Mouse (Mus musculus): Measurements from ENCODE around the gene Ccdc138. TPM values are rescaled to one million over a fixed set of nuclear protein-coding genes. Genes with fewer than 3 reads are reported as not detected.
"Not testable (repeated sequence)": the region's sequence is repeated elsewhere in the genome, so short reads cannot be mapped to it uniquely, and the experiment has no call there.

The Ccdc138 gene
- polyA plus RNA-seq, 1 experiment from 2014 or later = 6.6 TPM

DNA sequence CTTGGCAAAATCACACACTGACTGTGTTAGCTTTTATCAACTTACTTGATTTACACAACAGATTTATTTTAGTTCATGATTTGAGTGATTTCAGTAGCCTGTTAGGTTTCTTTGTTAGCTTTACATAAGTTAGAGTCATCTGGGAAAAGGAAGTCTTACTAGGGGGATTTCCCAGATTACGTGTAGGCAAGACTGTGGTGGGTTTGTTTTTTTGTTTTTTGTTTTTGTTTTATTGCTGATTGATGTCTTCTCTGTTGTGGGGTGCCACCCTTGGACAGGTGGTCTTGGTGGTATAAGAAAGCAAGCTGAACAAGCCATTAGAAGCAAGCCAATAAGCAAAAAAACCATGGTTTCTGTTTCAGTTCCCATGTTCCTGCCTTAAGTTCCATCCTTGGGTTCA, 31.6 kb downstream of the Ccdc138 start:
- WGBS = 73% methylated on average over 1 of the region's 1 CpGs
- Histone ChIP-seq H3K27ac (replicated peaks) (no peak overlapping the region), H3K4me3 (no peak overlapping the region), H3K4me1 (no peaks in the 10 kb centered on the region), H3K4me2 (no peak overlapping the region), H3K27me3 (replicated peaks) (no peaks in the 10 kb centered on the region), H3K9ac (no peak overlapping the region), H3K36me3 (peaks cover 51% of the 10 kb centered on the region), H3K9me3 (peaks cover 6% of the 10 kb centered on the region; the same call in 1 of the 2 replicates)
- ATAC-seq (ENCODE audit: extremely low read depth, insufficient number of reproducible peaks, low FRiP score, low TSS enrichment) = no peak

DNA sequence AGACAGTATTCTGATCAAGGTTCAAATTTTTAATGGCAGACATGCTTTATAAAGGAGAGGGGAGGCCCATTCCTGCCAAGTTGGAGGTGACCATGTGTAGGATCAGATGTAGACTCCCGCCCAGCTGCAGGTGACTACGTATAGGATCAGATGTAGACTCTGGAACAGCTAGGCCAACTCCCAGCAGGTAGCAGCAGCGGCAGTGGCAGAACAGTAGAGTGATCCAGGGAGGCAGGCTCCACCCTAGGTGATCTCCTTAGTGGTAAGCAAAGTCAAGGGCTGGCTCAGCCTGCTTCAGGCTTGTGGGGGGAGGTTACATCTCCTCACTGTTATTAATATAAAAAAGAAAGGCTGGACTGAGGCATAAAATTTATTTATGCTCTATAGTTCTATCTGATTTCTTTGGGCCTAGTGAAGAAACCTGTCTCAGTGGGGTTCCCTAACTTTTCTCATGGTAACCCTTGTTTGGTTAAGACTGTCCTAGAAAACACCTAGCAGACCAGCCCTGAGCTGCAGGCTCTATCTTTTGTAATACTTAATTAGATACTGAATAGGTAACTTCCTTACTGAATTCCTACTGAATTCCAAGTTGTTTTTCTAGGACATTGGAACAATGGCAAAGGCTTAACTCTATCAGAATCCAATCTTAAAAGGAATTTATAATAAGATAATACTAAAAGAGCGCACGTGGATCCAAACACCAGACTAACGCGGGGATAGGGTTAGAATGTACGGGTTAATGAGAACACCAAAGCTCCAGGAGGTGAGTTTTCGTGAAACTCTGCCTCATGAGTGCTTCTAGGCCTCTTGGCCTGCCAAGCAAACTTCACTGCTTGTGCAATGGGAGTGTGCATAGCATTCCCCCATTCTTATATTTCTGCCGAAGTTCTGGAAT, 33.4 kb downstream of the Ccdc138 start:
- peaks cover 52% of the 10 kb centered on the region for H3K36me3 ChIP-seq
- 84% methylated on average over 10 of the region's 10 CpGs for WGBS
- ATAC-seq (ENCODE audit: extremely low read depth, insufficient number of reproducible peaks, low FRiP score, low TSS enrichment) = no peak

DNA sequence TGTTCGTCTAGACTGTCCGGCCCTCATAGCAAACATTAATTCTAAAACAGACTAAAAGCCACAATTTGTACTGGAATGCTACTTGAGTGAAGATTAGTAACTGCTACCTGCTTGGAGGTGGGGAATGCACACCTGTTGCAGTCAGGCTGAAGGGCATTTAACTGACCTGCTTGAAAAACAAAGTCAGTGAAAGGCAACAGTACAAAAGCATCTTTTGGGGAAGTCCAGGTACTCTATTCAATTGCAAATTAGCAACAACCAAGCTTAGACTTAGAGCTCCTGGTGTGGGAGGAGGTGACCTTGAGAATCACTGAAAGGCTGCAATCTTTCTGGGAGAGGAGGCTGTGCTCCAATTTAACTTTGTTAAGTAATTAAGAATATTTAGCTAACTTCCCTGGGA, 34.4 kb downstream of the Ccdc138 start:
- no peak for ATAC-seq (ENCODE audit: extremely low read depth, insufficient number of reproducible peaks, low FRiP score, low TSS enrichment)
- 84% methylated on average over 2 of the region's 2 CpGs for WGBS
- H3K36me3 ChIP-seq = peaks cover 52% of the 10 kb centered on the region
- peaks cover 10% of the 10 kb centered on the region; the same call in 1 of the 2 replicates for H3K9me3 ChIP-seq
- H3K27me3 ChIP-seq (replicated peaks) = no peaks in the 10 kb centered on the region
- H3K4me3 ChIP-seq = no peak overlapping the region
- H3K4me2 ChIP-seq = no peak overlapping the region
- no peak overlapping the region for H3K9ac ChIP-seq
- no peak overlapping the region for H3K27ac ChIP-seq (replicated peaks)
- no peaks in the 10 kb centered on the region for H3K4me1 ChIP-seq

More for the DNA sequence above, 33.4 kb downstream of the Ccdc138 start:
- Histone ChIP-seq H3K4me2 (no peak overlapping the region), H3K9ac (no peak overlapping the region), H3K27me3 (replicated peaks) (no peaks in the 10 kb centered on the region), H3K9me3 (peaks cover 10% of the 10 kb centered on the region; the same call in 1 of the 2 replicates), H3K4me3 (no peak overlapping the region), H3K4me1 (no peaks in the 10 kb centered on the region), H3K27ac (replicated peaks) (no peak overlapping the region)

DNA sequence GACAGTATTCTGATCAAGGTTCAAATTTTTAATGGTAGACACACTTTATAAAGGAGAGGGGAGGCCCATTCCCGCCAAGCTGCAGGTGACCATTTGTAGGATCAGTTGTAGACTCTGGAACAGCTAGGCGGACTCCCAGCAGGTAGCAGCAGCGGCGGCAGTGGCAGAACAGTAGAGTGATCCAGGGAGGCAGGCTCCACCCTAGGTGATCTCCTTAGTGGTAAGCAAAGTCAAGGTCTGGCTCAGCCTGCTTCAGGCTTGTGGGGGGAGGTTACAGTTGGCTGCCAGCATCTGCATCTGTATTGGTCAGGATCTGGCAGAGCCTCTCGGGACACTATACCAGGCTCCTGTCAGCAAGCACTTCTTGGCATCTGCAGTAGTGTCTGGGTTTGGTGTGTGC, 38.5 kb downstream of the Ccdc138 start:
- H3K4me3 ChIP-seq; ATAC-seq (ENCODE audit: extremely low read depth, insufficient number of reproducible peaks, low FRiP score, low TSS enrichment); H3K9me3 ChIP-seq; H3K4me1 ChIP-seq; H3K9ac ChIP-seq; H3K27me3 ChIP-seq (replicated peaks); H3K27ac ChIP-seq (replicated peaks); H3K4me2 ChIP-seq: not testable (repeated sequence)
- peaks cover 40% of the 10 kb centered on the region for H3K36me3 ChIP-seq
- WGBS = 82% methylated on average over 5 of the region's 5 CpGs

DNA sequence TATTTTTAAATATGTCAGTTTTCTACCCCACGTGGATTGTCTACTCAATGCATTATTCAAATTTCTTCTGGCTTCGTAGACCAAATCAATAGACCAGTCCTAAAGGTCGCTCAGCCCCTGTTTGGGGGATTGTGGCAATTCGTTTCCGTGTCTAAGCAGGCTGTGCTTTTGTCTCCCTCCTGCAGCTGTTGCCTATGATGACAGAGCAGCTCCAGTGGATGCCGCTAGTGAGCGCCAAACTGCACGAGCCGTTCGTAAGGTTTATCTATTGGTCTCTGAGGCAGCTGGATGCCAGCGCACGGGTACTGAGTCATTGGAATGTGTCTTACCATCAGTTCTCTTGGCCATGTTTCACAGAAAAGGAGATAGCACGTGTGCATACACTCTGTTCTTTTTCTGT, 42.9 kb downstream of the Ccdc138 start:
- peaks cover 10% of the 10 kb centered on the region for H3K4me1 ChIP-seq
- H3K27me3 ChIP-seq (replicated peaks) = no peaks in the 10 kb centered on the region
- H3K4me2 ChIP-seq = no peak overlapping the region
- WGBS = 48% methylated on average over 13 of the region's 13 CpGs
- no peak overlapping the region for H3K9ac ChIP-seq
- no peak overlapping the region for H3K27ac ChIP-seq (replicated peaks)
- H3K4me3 ChIP-seq = no peak overlapping the region
- H3K9me3 ChIP-seq = no peaks in the 10 kb centered on the region
- ATAC-seq (ENCODE audit: extremely low read depth, insufficient number of reproducible peaks, low FRiP score, low TSS enrichment) = no peak
- H3K36me3 ChIP-seq = peaks cover 22% of the 10 kb centered on the region

DNA sequence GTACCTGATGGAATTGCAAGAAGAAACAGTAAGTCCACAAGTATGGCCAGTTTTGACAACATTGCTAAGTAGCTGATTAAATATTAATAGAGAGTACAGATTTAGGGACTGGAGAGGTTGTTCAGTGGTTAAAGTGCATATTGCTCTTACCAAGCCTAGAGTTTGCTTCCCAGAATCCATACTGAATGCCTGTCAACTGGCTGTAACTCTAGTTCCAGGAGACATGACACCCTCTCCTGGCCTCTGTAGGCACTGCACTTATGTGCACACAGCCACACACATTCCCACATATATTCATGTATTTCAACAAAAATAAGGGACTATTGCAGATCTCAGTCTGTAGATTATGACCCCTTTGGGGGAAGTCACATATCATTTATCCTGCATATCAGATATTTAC, 51.0 kb downstream of the Ccdc138 start:
- ATAC-seq (ENCODE audit: extremely low read depth, insufficient number of reproducible peaks, low FRiP score, low TSS enrichment) = no peak

DNA sequence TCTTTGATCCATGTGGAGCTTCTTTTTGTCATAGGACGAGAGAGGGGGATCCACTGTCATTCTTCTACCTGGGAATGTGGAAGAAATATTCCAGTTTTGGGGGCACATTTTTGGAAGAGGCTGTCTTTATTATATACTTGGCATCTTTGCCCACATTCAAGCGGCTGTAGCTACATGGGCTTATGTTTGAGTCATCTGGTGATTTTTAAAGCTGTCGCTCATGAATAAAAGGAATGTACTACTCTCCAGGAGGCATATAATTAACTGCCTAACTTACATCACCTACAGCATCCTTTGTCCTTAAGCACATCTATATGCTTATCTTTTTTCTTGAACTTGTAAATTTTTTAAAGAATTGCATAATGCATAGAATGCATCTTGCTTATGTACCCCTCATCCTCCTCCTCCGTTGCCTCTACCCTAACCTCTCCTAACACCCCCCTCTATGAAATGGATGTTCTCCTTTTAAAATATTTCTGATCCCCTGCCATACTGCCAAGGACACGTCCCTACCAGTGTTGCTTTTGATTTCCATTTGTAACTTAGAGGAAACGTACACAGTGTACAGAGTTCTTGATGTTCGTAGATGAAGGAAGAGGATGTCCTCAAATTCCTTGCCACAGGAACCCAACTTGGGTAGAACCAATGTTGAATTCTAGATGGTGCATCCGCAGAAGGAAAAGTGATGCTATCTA, 57.1 kb downstream of the Ccdc138 start:
- H3K4me3 ChIP-seq = no peak overlapping the region
- H3K27ac ChIP-seq (replicated peaks) = no peak overlapping the region
- WGBS = 81% methylated on average over 8 of the region's 8 CpGs
- H3K9me3 ChIP-seq = no peaks in the 10 kb centered on the region
- H3K4me2 ChIP-seq = no peak overlapping the region
- H3K36me3 ChIP-seq = no peaks in the 10 kb centered on the region
- no peaks in the 10 kb centered on the region for H3K27me3 ChIP-seq (replicated peaks)
- ATAC-seq (ENCODE audit: extremely low read depth, insufficient number of reproducible peaks, low FRiP score, low TSS enrichment) = no peak
- no peaks in the 10 kb centered on the region for H3K4me1 ChIP-seq
- no peak overlapping the region for H3K9ac ChIP-seq

More for the DNA sequence above, 51.0 kb downstream of the Ccdc138 start:
- Histone ChIP-seq H3K9me3 (no peaks in the 10 kb centered on the region), H3K4me2 (no peak overlapping the region), H3K27me3 (replicated peaks) (no peaks in the 10 kb centered on the region), H3K9ac (no peak overlapping the region), H3K4me3 (no peak overlapping the region), H3K4me1 (no peaks in the 10 kb centered on the region), H3K36me3 (0 out of 2 replicates have a peak, but pooled peaks cover 6% of the 10 kb centered on the region), H3K27ac (replicated peaks) (no peak overlapping the region)

DNA sequence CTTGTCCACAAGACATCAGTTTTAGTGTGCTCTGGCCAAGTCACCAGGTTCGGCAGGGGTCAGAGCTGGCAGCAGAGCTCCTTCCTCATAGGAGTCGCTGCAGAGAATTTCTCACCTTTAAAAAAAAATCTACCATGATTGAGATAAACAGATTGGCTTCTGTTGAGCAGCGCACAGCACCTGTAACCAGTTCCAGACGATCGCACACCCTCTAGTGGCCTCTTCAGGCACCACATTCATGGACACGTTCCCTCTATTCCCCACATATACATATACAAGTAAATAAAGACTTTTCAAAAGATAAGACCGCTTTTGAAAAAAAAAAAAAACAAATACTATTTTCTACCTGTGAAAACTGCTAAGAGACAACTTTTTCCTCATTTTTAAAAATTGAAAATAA, 61.4 kb downstream of the Ccdc138 start:
- Histone ChIP-seq H3K4me2 (no peak overlapping the region), H3K4me3 (no peak overlapping the region), H3K9me3 (no peaks in the 10 kb centered on the region), H3K4me1 (no peaks in the 10 kb centered on the region), H3K36me3 (no peaks in the 10 kb centered on the region), H3K9ac (no peak overlapping the region), H3K27ac (replicated peaks) (no peak overlapping the region), H3K27me3 (replicated peaks) (no peaks in the 10 kb centered on the region)
- 23% methylated on average over 7 of the region's 7 CpGs for WGBS
- ATAC-seq (ENCODE audit: extremely low read depth, insufficient number of reproducible peaks, low FRiP score, low TSS enrichment) = no peak

DNA sequence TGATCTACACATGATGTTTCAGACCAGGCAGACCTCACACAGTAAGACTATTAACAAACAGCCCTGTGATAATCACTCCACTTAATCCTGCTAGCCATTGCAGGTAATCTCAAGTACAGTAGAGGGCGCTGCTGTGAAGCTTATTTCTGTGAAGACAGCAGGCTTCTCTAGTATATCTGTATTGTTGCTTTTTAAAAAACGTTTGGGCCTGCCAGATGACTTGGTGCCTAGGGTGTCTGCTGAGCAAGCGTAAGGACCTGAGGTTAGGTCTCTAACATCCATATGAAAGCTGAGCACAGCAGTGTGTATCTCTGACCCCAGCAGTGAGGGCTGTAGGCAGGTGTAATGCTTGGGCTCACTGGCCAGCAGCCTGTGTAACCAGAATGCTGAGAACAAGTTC, 62.2 kb downstream of the Ccdc138 start:
- ATAC-seq (ENCODE audit: extremely low read depth, insufficient number of reproducible peaks, low FRiP score, low TSS enrichment) = no peak
- Histone ChIP-seq H3K27me3 (replicated peaks) (no peaks in the 10 kb centered on the region), H3K4me2 (no peak overlapping the region), H3K9me3 (no peaks in the 10 kb centered on the region), H3K4me1 (no peaks in the 10 kb centered on the region), H3K9ac (no peak overlapping the region), H3K27ac (replicated peaks) (no peak overlapping the region), H3K36me3 (no peaks in the 10 kb centered on the region), H3K4me3 (no peak overlapping the region)
- WGBS = 20% methylated on average over 3 of the region's 3 CpGs

DNA sequence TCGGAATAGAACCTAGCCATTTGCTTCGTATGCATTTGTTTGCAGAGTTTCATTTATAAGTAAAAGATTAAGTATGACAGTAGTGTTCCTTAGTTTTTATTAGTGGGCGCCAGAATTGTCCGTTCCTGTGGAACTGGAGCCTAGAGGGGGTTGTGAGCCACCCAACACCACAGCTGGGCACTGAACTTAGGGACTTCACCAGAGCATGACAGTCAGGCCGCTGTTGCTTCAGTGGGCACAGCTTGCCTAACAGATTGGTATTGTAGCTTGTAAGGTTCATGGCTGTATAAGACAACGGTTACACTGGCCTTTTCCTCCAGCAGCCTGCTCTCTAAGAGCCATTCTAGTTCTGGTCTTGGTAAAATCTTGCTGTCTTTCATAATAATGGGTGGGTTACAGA, 62.8 kb downstream of the Ccdc138 start:
- H3K4me1 ChIP-seq = no peaks in the 10 kb centered on the region
- 82% methylated on average over 6 of the region's 6 CpGs for WGBS

DNA sequence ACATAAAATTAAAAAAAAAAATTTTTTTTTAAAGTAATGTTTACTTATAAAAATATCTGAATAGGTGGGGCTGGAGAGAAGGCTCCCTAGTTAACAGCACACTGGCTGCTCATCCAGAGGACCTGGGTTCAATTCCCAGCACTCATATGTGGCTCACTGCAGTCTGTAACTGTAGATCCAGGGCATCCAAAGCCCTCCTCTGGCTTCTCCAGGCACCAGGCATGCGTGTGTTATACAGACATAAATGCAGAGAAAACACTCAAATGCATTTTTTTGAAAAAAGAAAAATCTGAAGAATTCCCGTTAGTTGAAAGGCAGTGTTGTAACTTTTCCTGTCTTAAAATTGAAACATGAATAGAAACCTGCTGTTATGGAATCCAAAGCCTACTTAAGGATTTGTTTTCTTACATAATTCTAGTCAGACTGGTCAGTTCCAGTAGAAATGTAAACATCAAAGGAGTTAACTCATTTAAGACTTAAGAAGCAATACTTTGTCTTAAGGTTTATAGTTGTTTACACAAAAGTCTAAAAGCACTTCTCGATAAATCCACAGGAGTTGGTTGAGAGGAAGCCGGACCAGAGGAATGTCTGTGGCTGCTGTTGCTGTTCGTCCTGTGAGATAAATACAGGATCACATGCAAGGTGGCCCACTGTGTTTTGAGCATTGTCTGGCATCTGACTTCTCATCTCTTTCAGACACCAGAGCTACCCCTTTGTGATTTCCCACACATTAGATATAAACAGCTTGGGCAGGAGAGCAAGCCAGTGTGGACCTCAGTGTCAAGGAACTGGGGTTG, 87.9 kb downstream of the Ccdc138 start:
- H3K36me3 ChIP-seq = no peaks in the 10 kb centered on the region
- peaks cover 5% of the 10 kb centered on the region; the same call in 1 of the 2 replicates for H3K9me3 ChIP-seq
- H3K4me2 ChIP-seq = no peak overlapping the region
- no peak overlapping the region for H3K4me3 ChIP-seq
- no peaks in the 10 kb centered on the region for H3K27me3 ChIP-seq (replicated peaks)
- H3K27ac ChIP-seq (replicated peaks) = no peak overlapping the region
- no peak for ATAC-seq (ENCODE audit: extremely low read depth, insufficient number of reproducible peaks, low FRiP score, low TSS enrichment)
- WGBS = 58% methylated on average over 5 of the region's 5 CpGs
- H3K4me1 ChIP-seq = no peaks in the 10 kb centered on the region
- H3K9ac ChIP-seq = no peak overlapping the region

More for the DNA sequence above, 62.8 kb downstream of the Ccdc138 start:
- no peak overlapping the region for H3K27ac ChIP-seq (replicated peaks)
- H3K27me3 ChIP-seq (replicated peaks) = no peaks in the 10 kb centered on the region
- H3K9ac ChIP-seq = no peak overlapping the region
- ATAC-seq (ENCODE audit: extremely low read depth, insufficient number of reproducible peaks, low FRiP score, low TSS enrichment) = no peak
- H3K36me3 ChIP-seq = no peaks in the 10 kb centered on the region
- no peak overlapping the region for H3K4me2 ChIP-seq
- H3K4me3 ChIP-seq = no peak overlapping the region
- no peaks in the 10 kb centered on the region for H3K9me3 ChIP-seq
